Mouse (Mus musculus) testis, adult 2 months (tissue): Measurements from ENCODE around the gene Bok. TPM values are rescaled to one million over a fixed set of nuclear protein-coding genes. Genes with fewer than 3 reads are reported as not detected.
A peak's percentile ranks its signal among the peaks of the same experiment; 100 is the strongest.

Experiments used
- H3K27ac ChIP-seq: fragments of 200-500 bp; 2 replicates; pipeline ENCODE4 v1.5.1; 2012; ENCODE audit warnings: low read depth, low read length; ENCODE audit not compliant: control insufficient read depth, insufficient read depth
- H3K27me3 ChIP-seq: fragments of 200-500 bp; 2 replicates; pipeline ENCODE4 v1.6.1; 2012; ENCODE audit warnings: mild to moderate bottlenecking, low read length, moderate library complexity; ENCODE audit not compliant: control insufficient read depth, insufficient read depth
- H3K36me3 ChIP-seq: fragments of 200-500 bp; 2 replicates; pipeline ENCODE4 v1.6.1; 2012; ENCODE audit warnings: mild to moderate bottlenecking, low read length; ENCODE audit not compliant: control insufficient read depth, insufficient read depth
- H3K4me1 ChIP-seq: fragments of 200-500 bp; 2 replicates; pipeline ENCODE4 v1.6.1; 2012; ENCODE audit warnings: low read length; ENCODE audit not compliant: control insufficient read depth, insufficient read depth
- H3K4me3 ChIP-seq: fragments of 200-500 bp; 2 replicates; pipeline ENCODE4 v1.5.1; 2012; ENCODE audit warnings: low read depth, mild to moderate bottlenecking, low read length, moderate library complexity, mixed read lengths; ENCODE audit not compliant: control insufficient read depth
- CTCF ChIP-seq: fragments of 200-500 bp; IDR thresholded peaks from 2 replicates; pipeline ENCODE4 v1.5.1; 2012; ENCODE audit warnings: low read depth, mild to moderate bottlenecking, inconsistent platforms, low read length, moderate library complexity; ENCODE audit not compliant: control insufficient read depth, insufficient read depth, insufficient replicate concordance
- POLR2A ChIP-seq: fragments of 200-500 bp; IDR thresholded peaks from 2 replicates; pipeline ENCODE4 v1.6.1; 2012; ENCODE audit warnings: low read depth, mild to moderate bottlenecking, inconsistent platforms, low read length, moderate library complexity; ENCODE audit not compliant: control insufficient read depth
- polyA plus RNA-seq: library from polyadenylated mRNA; depleted of rRNA; stranded (reverse); fragments of >200 nt; gene quantifications from 2 replicates; pipeline ENCODE4 v1.2.3, GENCODE M21; 2012; rRNA removed

Gene Bok
- polyA plus RNA-seq, 1 experiment: 5.6 TPM

DNA sequence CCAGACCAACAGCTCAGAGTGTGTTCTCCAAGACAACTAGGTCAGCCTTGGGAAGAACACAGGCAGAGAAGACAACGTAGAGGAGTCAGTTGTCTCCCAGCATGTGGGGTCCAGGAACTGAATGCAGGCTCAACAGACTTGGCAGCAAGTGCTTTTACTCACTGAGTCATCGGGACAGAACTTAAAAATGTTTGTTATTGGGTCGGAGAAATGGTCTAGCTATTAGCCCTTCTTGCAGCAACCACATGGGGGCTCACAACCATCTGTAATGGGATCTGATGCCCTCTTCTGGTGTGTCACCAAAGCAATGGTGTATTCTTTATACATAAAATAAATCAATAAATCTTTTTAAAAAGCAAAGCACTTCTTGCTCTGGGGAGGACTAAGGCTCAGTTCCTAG lies 40.7 kb downstream of the Bok start:
- TF ChIP-seq CTCF (no peak), POLR2A (no peak)
- H3K4me3 ChIP-seq: no peak overlapping the region

DNA sequence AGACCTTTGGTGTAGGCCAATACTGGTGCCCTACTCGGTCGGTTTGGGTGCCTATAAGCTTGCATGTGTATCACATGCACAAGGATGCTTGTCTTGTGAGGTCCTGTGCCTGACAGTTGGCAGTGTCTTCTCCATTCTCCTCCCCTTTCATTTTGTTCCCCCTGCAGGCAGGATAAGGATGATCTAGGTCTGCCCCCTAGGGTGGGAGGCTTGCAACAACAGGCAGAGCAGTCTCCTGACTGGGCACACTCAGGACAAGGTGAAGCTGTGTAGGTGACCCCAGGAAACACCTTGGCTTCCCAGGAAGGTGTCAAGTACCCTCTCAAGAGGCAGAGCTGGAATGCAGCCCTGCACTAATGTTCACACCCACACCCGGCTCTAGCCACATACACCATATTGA lies 41.5 kb downstream of the Bok start:
- Histone ChIP-seq H3K4me3 (no peak overlapping the region), H3K27ac (no peak overlapping the region), H3K27me3 (no peaks in the 10 kb centered on the region), H3K36me3 (no peaks in the 10 kb centered on the region; the same call in 1 of the 2 replicates), H3K4me1 (no peaks in the 10 kb centered on the region)
- TF ChIP-seq POLR2A (no peak), CTCF (peak; percentile 65; the same call in 1 of the 2 replicates)

More for the DNA sequence above, 40.7 kb downstream of the Bok start:
- Histone ChIP-seq H3K27ac (no peak overlapping the region), H3K27me3 (no peaks in the 10 kb centered on the region), H3K36me3 (no peaks in the 10 kb centered on the region; the same call in 1 of the 2 replicates), H3K4me1 (no peaks in the 10 kb centered on the region)

DNA sequence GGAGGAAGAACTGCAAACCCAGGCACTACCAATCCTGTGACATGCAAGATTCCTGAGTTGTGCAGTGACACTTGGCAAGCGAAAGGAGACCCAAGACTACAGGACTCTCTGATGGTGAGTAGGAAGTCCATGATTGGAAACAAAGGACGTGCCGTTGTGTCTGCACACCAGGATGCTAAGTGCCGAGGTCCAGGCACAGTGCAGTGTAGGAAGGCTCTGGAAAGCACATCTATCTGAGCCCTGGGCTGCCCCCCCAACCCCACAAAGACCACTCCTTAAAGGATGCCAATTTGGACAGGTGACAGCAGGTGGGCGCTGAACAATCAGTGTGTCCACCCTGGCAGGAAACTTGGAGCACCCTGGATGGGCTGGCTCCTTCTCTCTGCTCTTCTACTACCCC lies 45.6 kb downstream of the Bok start:
- no peaks in the 10 kb centered on the region for H3K27me3 ChIP-seq
- TF ChIP-seq CTCF (no peak), POLR2A (no peak)
- H3K4me3 ChIP-seq: no peak overlapping the region
- H3K27ac ChIP-seq: no peak overlapping the region
- H3K36me3 ChIP-seq: no peaks in the 10 kb centered on the region
- H3K4me1 ChIP-seq: no peaks in the 10 kb centered on the region

DNA sequence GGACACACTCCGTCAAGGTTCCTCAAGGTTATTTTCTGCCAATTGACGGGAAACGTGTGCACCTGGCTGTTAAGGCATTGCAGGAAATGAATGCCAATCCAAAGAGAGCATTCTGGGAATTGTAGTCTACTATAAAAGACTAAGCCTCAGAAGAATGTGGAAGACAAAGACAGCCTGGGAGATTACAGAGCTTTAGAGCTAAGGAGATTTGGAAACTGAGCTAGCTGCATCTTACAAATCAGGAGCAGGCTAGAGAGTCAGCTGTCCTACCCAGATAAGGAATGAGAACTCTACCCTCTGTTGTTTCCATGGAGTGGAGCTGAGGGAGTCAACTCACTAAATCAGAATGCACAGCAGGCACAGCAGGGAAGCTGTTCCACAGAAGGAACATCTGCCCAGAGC lies 46.4 kb downstream of the Bok start:
- H3K36me3 ChIP-seq: no peaks in the 10 kb centered on the region
- no peaks in the 10 kb centered on the region for H3K27me3 ChIP-seq
- no peak for TF ChIP-seq POLR2A
- TF ChIP-seq CTCF: no peak
- no peak overlapping the region for H3K4me3 ChIP-seq
- no peak overlapping the region for H3K27ac ChIP-seq
- no peaks in the 10 kb centered on the region for H3K4me1 ChIP-seq

DNA sequence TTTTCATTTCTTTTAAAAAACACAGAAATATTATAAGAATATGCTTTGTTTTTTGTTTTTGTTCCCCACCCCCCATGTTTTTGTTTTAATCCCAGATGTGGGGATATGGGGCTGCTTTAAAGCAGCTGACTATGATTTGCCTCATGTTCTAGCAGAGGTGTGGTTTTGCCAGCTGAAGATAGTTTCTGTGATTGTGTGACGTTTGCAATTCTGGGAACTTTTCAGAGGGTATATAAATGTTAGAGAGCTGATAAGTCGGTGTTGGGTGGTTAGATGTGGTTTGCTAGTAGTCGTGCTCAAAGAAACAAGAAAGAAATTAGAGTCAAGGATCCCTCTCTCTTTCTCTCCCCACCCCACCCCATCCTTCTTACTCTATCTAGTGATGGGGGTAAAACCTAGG lies 50.4 kb downstream of the Bok start:
- no peak overlapping the region for H3K4me3 ChIP-seq
- H3K27me3 ChIP-seq: no peaks in the 10 kb centered on the region
- H3K4me1 ChIP-seq: no peaks in the 10 kb centered on the region
- no peaks in the 10 kb centered on the region for H3K36me3 ChIP-seq
- no peak overlapping the region for H3K27ac ChIP-seq
- TF ChIP-seq CTCF: no peak
- no peak for TF ChIP-seq POLR2A

DNA sequence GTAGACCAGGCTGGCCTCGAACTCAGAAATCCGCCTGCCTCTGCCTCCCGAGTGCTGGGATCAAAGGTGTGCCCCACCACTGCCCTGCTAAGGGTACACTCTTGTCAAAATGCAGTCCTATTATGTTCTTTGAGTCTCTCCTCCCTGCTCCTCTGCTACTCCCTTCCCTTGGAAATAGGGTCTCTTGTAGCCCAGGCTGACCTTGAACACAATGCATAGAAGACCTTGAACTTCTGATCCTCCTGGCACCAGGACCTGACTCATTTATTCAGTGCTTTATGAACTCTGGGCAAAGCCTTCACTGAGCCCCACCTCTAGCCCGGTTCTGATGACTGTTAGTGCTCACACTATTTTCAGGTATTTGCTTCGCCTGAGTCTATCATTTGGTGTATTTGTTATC lies 52.3 kb downstream of the Bok start:
- H3K4me3 ChIP-seq: no peak overlapping the region
- no peak overlapping the region for H3K27ac ChIP-seq
- no peaks in the 10 kb centered on the region for H3K27me3 ChIP-seq
- H3K4me1 ChIP-seq: no peaks in the 10 kb centered on the region
- TF ChIP-seq POLR2A (no peak), CTCF (no peak)
- no peaks in the 10 kb centered on the region for H3K36me3 ChIP-seq

DNA sequence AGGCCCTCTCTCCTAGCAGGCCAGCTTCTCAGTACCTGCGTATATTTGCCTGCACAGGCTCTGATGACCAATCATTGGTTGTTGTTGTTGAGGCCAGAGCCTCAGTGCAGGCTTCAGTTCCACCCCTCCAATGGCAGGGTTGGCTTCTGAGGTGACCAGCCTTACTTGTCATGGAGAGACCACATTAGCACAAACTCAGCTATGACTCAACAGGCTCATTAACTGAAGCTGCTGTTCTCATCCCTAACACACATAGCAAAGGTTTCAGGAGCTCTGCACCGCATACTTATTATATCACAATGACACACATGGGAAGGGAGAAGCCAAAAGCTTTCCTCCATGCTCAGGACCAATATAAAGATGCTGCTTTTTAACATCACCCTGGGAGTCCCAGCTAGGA lies 55.2 kb downstream of the Bok start:
- H3K4me1 ChIP-seq: no peaks in the 10 kb centered on the region
- no peaks in the 10 kb centered on the region for H3K27me3 ChIP-seq
- no peak for TF ChIP-seq CTCF
- TF ChIP-seq POLR2A: no peak

DNA sequence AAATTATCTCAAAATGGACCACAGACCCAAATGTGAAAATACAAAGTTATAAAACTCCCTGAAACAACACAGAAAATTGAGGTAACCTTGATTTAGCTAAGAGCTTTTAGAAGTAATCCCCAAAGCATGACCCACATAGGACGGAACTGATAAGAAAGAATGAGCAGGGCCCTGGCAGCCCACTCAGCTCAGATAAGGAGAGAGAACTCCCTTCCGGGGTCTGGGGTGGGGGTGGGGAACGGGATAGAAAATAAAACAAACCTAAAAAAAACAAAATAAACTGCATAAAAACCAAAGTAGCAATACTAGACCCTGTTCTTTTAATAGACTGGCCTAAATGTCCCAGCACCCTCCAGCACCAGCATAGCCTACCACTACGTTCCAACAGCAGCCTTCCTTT lies 56.5 kb downstream of the Bok start:
- Histone ChIP-seq H3K4me3 (no peak overlapping the region), H3K27ac (no peak overlapping the region), H3K36me3 (no peaks in the 10 kb centered on the region), H3K27me3 (no peaks in the 10 kb centered on the region), H3K4me1 (0 out of 2 replicates have a peak, but pooled peaks cover 3% of the 10 kb centered on the region)
- TF ChIP-seq POLR2A (no peak), CTCF (no peak)

More for the DNA sequence above, 55.2 kb downstream of the Bok start:
- H3K27ac ChIP-seq: peak overlapping the region; percentile 49
- H3K36me3 ChIP-seq: no peaks in the 10 kb centered on the region
- no peak overlapping the region for H3K4me3 ChIP-seq

DNA sequence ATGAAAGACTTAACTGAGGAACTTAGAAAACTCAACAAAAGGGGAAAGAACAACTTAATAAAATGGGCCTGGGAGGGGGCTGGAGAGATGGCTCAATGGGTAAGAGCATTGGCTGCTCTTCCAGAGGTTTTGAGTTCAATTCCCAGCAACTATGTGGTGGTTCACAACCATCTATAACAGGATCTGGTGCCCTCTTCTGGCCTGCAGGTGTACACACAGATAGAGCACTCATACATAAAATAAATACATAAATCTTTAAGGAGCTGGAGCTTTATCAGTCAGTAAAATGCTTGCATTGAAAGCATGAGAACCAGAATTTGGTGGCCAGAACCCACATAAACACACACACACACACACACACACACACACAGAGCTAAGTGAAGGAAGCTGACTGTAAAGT lies 57.5 kb downstream of the Bok start:
- H3K4me1 ChIP-seq: 0 out of 2 replicates have a peak, but pooled peaks cover 3% of the 10 kb centered on the region
- TF ChIP-seq POLR2A (no peak), CTCF (no peak)
- no peaks in the 10 kb centered on the region for H3K36me3 ChIP-seq
- no peak overlapping the region for H3K27ac ChIP-seq
- no peaks in the 10 kb centered on the region for H3K27me3 ChIP-seq
- no peak overlapping the region for H3K4me3 ChIP-seq

Other genes with a start within 250 kb of the Bok start
- 122 and 129 TPM in 2 replicates for gene Hdlbp, start 206.8 kb upstream of the Bok start, polyA plus RNA-seq
- 2.9 TPM in 2 replicates for gene Farp2, start 173.6 kb upstream of the Bok start, polyA plus RNA-seq
- gene Stk25, start 27.0 kb upstream of the Bok start, polyA plus RNA-seq: 182 and 191 TPM in 2 replicates
- gene Atg4b, start 65.8 kb downstream of the Bok start, polyA plus RNA-seq: 36.5 and 38.3 TPM in 2 replicates
- gene Thap4, start 69.2 kb downstream of the Bok start, polyA plus RNA-seq: 261 and 291 TPM in 2 replicates
- gene Dtymk, start 116.3 kb downstream of the Bok start, polyA plus RNA-seq: 80.9 and 81.9 TPM in 2 replicates
- gene Ing5, start 118.3 kb downstream of the Bok start, polyA plus RNA-seq: 7.9 and 9.0 TPM in 2 replicates
- 13.4 and 13.5 TPM in 2 replicates for gene D2hgdh, start 139.2 kb downstream of the Bok start, polyA plus RNA-seq
- 0.56 and 0.71 TPM in 2 replicates for gene Gal3st2, start 175.6 kb downstream of the Bok start, polyA plus RNA-seq
- 0.16 and 0.19 TPM in 2 replicates for gene Gal3st2b, start 232.7 kb downstream of the Bok start, polyA plus RNA-seq